Mouse (Mus musculus) kidney, adult 9 months (tissue): ENCODE measurements around the gene Cmya5.
"Not testable (repeated sequence)": the region's sequence is repeated elsewhere in the genome, so short reads cannot be mapped to it uniquely, and the experiment has no call there.

Source experiments
- DNase-seq: peaks from one replicate; pipeline ENCODE4 v3.0.0; 2022

Cmya5 gene

DNA sequence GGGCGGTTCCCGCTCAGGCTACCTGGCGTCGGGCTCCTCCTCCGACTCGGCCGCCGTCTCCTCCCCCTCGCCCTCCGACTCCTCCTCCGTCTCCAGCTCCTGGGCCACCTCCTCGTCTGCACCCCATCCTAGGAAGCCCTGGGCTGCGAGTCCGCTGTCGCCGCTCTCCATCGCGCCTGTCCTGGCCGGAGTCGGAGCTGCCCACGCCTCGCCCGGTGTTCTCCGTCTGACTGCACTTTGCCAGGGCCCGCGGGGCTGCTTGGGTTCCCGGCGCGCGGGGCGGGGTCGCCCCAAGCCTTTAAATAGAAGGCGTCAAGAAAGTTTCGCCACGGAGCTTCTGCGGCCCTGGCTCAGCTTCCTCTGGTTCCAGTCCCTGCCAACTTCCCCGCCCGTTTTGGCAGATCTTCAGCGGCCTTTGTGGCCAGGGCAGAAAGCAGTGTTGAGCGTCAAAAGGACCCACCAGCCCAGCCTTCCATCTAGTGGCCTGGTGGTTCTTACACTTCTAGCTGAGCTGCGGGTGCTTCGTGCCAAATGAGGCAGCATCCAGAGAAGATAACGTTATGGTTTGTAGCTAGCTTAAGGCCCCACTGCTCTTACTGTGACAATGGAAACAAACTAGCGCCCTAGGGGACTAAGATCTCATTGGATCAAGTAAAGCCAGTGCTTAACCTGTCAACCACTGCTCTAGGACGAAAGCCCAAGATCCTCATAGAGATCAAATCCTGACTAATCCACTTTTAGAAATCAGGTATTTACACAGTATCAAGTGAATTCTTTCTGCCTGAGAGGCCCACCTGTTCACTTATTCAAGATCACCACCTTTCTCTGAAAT, at the start of gene Cmya5:
Gene Cmya5, minus strand, starts transcription at position 389 of the 832 bp plus-strand sequence.
- DNase-seq: peak; percentile 95

DNA sequence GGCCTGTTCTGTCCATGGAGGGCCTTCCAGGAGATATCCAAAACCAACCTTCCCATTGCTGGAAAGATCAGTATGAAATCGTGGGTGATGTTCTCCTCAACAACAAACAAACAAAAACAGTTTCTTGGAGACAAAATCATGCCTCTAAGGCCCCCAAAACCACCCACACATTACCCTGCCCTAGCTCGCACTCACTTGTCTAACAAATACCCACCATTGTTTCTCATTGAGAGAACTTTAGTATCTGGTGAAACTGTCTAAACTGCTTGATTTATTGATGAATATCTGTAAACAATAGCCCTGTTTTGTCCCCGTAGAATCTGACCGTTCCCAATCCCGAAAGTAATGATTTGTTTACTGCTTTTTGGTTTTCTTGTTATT, 48.1 kb upstream of the Cmya5 start:
- DNase-seq: no peak

DNA sequence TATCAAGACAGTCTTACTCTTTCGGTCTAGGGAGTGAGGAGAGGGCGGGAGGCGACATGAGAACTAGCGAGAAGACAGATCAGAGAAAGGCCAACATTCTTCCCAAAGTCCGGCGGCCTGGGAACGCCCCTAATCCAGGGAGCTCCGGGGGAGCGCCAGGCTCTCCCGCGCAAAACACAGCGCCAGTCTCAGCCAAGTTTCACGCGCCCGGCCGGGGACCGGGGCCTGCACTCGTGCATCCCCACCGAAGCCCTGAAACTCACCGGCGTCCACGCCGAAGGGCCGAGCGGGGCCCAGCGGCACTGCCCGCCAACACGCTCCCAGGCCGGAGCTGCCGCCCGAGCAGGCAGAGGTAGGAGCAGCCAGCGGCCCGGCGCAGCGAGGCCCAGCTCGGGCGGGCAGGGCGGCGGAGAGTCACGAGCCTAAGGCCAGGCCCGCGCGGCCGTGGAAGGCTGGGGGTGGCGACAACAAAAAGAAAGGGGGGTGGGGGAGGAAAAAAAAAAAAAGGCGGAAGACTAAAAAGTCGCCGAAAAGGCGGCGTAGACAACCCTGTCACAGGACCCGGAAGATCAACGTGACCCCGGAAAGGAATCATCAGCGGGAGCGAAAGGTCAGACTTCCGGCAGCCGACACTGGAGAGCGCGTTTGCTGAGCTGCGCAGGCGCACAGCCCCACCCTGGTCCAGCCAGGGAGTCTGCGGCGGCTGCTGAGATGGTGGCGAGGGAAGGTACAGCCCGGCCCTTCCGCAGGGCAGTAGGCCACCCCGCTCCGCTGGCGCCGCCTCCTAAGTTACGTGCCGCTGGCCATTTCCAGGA, 47.5 kb upstream of the Cmya5 start, which contains the start of gene Tent2:
Gene Tent2, minus strand, starts transcription at position 555 of the 815 bp plus-strand sequence.
- DNase-seq: peak; percentile 96

DNA sequence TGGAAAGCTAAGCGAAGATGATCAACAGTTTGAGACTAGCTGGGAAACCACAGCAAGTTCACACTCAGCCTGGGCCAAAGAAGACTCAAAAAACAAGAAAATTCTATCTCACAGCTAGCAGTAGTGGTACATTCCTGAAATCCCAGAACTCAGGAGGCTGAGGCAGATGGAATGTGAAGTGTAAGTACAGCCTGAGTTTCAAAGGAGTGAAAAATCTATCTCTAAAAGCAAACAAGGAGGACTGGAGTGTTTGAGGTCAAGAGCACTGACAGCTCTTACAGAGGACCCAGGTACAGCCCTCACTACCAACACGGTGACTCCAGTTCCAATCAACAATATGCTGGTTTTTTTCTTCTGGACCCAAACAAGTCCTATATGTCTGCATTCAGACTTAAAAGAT, 44.9 kb upstream of the Cmya5 start:
- DNase-seq: no peak

DNA sequence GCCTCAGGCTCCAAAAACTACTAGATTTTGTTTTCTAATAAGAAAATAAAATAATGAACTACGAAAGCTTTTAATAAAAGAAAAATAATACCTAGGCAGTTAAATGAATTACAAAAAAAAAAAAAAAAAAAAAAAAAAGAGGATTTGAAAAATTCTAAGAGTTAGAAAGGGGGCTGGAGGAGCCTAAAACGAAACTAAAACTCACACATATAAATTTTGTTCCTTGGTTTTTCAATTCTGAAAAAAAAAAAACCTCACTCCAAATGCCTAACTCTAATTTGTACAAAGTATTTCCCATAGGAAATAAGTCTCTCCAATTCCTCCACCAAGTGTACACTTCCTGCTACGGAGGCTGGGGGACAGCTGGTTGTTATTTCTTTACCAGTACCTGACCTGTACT, 44.2 kb upstream of the Cmya5 start:
- no peak for DNase-seq

DNA sequence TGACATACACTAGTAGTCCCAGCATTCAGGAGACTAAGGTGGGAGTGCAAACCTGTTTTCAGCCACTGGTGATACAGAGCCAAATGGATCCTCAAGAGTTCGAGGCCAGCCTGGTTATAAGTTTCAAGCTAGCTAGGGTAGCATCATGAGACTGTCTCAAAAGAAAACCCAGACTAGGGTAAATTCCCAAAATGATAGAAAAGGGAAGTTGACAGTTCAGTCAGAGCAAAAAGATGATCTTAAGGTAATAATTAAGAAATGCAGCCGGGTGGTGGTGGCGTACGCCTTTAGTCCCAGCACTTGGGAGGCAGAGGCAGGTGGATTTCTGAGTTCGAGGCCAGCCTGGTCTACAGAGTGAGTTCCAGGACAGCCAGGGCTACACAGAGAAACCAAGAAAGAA, 43.3 kb upstream of the Cmya5 start:
- not testable (repeated sequence) for DNase-seq

DNA sequence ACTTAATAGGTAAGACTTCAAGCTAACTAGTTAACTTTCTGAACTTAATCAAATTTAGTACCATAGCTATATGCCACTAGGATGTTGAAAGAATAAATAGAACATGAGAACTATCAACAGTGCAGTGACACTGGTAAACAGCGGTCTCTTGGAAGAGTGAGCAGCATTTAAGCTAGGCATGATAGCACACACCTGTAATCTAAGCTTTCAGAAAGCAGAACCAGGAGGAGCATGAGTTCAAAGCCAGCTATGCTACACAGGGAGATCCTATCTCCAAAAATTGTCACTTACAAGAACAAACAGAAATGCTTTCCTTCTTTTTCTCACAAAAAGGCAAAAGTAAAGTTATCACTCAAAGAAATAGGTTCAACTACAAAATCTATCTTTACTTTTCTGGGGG, 35.8 kb upstream of the Cmya5 start:
- DNase-seq: no peak

DNA sequence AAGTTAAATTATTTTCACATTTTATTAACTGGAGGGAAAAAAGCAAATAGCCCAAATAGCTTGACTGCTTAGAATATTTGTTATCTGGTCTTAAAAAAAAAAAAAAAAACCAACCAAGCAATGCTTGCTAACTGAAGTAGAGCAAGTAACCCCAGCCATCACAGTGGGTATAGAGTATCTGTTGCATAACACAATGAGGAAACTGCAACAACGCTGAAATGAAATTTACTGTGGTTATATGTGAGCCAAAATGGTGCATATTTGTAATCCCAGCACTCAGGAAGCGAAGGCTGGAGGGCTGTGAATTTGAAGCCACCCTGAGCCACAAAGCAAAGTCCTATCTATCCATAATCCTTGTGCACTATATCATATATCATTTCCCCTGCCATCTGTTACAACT, 35.0 kb upstream of the Cmya5 start:
- DNase-seq: no peak

DNA sequence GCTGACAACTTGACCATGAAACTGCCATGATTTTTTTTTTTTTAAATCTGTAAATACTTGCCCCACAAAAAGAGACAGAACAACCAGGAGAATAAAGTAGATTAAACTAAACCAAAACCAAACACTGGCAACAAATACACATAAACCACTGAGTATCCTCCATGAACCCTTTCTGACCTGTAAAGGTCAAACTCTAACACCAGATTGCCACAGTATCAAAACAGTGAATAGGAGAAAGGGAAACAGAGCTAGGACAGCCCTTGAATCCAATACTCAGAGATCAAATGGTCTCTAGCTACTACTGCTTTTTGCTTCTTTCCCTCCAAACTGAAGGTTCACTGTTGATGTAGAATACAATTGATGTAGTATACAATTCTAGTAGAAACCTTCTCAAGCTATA, 33.0 kb upstream of the Cmya5 start:
- no peak for DNase-seq

DNA sequence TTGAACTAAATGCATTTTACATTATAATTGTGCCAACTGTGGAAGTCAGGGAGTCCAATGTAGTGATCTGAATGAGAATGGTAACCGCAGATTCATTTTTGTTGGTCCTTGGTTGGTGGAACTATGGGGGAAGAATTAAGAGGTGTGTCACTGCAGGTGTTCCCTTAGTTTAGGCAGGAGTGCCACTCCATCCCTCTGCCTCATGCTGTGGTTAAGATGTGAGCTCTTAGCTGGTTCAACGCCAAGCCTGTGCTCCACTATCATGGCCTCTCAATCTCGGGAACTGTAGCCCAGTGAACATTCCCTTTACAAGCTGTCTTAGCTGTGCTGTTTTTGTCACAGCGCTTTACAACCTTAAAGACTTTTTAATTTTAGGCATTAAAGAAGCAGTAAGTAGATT, 18.8 kb upstream of the Cmya5 start:
- DNase-seq: no peak

DNA sequence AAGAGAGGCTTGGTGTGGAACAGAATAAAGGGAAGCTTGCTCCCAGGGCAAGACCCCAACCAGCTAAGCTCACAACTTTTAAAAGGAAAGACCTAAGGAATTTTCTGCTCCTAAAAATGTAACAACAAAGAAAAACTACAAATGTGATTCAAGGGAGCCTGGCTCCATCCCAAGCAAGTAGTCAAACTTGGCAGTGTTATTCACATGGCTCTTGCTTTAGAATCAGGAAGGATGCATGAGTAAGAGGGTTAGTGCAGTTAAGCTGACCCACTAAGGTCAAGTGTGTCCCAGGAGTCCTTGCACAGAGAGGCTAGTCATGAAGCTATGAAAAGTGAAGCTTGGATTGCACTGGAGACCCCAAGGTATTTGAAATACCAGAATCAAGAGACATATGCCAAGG, 17.9 kb upstream of the Cmya5 start:
- no peak for DNase-seq

DNA sequence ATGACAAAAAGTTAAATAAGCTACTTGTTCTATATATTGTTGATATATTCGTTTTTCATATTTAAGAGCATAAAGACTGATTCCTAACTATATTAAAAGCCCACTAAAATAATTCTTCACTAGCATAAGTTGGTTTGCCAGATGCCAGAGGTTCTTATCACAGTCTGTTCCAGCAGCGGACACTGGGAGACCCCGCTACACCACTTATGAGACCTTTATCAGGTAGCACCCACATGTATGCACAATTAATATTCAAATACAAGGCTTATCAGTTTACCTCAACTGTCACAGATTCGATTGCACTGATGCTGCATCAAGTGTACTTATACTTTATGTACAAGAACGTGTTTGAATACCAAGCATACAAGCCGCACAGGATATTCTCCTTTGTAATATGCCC, 13.7 kb upstream of the Cmya5 start:
- DNase-seq: no peak

DNA sequence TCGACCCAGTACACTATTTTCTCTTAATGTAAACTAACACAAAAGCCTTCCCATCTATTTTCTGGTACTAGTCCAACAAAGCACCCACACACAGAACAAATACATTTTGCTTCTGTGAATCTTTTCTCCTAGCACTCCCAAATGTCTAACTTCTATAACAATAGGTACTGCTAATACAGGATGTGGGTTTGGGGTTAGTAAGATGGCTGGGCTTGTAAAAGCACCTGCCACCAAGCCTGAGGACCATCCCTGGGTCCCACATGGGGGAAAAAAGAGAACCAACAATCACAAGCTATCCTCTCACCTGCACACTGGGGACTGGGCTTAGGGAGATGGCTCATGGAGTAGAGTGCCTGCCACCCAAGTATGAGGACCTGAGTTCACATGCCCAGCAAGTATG, 8.8 kb upstream of the Cmya5 start:
- DNase-seq: no peak

DNA sequence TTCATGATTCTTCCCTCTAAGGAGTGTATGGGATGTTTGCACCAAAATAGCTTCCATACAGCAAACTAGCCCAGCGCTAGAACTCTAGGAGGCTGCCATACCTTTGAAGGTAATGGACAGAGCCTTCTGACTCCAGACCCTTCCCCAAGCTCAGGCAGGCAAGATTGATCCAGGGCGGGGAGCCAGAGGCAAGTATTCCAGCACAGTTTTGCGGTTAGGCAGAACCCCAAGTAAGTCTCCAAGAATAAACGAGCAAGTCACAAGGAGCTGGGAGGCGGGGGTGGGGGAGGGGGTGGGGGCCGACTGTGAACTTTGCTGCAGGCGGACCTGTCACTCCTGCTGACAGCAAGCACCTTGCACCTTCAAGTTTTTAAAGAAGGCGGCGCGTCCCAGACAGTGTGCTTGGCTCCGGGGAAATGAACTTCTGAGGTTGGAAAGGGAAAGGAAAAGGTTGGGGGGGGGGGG, 673 bp downstream of the Cmya5 start:
- DNase-seq: no peak

DNA sequence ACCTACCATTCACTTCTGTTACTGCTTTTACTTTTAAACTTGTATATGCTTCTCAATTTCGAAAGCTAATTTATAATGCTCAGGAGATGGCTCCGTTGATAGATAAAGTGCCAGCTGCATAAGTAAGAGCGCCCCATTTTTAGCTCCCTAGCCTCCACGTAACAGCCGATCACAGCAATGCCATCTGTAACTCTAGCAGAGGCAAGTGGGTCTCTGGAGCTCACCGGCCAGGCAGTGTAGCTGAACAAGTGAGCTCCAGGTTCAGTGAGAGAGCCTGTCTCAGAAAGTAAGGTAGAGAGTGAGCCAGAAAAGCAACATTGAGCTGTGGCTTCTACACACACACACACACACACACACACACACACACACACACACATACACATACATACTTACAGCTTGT, 3.3 kb downstream of the Cmya5 start:
- DNase-seq: no peak

DNA sequence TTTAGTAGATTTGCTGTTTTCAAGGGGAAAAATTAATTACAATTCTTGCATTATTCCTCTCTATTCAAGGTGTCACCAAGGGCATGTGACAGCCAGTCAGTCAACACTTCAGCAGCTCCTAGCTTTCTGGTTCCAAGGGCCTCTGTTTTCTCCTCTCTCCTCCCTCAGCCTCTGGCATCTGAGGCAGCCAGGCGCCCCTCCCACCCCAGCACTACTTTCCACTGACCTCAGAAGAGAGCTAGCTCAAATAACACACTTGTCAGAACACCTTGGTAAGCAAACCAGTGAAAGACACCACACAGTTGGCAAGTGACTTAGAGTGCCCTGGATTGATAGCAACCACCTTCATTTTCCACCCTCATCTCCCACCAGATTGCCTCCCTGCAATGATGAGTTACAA, 6.5 kb downstream of the Cmya5 start:
- no peak for DNase-seq

DNA sequence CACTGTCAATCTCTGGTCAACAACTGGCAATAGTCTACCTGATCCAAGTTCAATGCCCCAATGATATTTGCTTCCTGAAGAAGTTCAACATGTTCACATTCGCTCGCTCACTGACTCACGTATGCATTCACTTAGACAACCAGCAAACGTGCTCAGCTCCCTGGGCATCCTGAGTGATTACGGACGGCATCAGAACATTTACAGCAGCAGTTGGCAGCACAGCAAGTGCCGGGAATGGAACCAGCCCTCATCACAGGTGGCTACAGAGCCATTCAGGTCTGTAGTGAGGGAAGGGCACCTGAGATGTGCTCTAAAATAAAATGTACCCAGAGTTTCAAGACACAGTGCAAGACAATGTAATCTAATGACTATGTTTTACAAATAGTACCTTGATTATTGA, 7.4 kb downstream of the Cmya5 start:
- no peak for DNase-seq

DNA sequence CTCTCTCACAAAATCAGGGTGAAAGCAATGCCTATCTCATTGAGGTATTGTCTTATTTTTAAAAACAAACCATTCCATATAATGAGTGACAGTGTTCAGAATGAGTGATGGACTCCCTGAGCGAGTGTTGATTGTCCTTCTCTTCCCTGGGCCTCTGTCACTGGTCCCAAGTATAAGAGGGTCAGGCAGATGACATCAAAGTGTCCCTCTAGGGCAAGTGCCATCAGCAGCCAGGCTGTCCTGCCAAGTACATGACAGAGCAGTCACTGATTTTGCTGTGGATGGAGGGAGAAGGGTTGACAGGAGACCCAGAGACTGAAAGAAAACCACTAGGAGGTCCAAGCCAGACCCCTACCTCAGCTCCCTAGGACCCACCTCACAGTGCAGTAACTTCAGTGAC, 8.3 kb downstream of the Cmya5 start:
- no peak for DNase-seq

DNA sequence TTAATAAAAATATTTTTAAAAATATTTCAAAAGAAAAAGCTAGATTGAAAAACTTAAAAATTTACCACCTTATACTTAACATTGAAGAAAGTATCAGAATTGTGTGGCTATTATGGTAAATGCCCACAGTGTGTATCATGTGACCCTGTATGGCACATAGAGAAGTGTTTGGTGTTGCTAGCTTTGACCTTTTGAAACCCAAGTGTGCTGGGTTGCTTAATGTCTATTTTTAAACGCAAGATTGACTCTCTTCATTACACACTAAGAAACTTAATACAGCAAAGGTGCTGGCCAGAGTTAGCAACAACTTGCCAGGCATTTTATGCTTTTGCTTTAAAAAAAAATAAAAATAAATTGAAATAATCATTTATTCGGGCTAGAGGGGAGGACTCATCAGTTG, 9.0 kb downstream of the Cmya5 start:
- no peak for DNase-seq

DNA sequence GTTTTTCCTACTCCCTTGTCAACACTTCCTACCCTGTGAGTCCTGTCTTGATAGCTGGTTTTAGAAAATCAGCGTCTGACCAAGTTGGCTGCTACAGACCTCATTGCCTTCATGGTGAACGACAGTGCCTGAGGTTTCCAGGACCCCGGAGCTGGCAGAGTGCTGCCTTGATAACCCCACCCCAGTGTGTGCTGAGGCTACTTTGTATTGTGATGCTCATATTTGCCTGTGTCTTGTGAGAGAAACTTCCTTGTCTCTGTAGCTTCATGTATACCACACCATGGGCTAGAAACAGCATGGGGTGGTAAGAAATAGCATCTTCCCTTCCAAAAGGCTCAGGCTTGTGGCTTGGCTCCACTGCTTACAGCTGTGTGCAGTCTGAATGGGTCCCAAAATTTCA, 13.8 kb downstream of the Cmya5 start:
- DNase-seq: no peak

DNA sequence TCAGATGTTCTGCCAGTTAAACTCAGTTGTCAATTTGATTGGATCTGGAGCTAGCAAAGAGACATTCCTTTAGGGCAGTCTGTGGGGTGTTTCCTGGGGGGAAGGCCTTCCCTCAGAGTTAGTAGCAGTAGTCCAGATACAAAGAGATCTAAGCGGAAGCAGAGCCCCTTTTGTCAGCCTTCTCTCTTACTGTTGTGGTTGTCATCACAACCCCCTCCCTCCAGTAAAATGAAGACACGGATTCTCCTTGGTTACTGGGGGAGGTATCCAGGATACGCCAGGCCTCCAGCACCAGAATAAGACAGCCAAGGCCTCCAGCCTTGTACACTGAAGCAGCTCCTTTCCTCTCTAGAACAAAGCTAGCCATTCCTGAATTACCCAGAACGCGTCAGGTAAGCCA, 15.6 kb downstream of the Cmya5 start:
- DNase-seq: no peak

DNA sequence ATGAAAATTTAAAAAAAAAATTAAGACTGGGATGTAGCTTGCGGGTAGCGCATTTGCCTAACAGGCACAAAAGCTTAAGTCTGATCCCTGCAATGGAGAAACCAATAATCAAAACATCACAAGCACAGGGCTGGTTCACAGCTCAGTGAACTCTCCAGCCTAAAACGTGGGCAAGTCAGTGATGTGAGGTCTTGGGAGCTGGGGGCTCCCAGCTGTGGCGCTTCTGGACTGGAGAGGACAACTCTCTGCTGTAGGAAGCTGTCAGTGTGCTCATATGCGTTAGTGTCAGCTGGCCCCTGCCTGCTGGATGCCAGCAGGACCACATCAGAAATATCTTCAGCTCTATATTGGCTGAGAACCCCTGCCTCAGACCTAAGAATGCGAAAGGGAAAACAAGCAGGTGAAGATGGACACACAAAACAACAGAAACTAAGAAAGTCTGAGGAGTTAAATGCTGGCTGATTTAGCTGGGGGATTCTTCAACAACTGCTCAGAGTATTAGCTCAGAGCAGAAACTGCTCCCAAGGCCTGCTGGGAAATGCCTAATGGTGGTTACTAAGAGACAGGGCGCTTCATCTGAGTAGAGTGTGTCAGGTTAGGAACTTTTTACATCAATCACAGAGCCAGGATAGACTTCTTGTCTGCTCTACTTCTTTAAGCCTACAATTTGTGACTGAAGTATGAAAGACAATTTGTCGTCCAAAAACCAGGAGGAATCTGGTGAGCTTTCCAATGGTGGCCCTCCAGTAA, 16.2 kb downstream of the Cmya5 start:
- DNase-seq: no peak

DNA sequence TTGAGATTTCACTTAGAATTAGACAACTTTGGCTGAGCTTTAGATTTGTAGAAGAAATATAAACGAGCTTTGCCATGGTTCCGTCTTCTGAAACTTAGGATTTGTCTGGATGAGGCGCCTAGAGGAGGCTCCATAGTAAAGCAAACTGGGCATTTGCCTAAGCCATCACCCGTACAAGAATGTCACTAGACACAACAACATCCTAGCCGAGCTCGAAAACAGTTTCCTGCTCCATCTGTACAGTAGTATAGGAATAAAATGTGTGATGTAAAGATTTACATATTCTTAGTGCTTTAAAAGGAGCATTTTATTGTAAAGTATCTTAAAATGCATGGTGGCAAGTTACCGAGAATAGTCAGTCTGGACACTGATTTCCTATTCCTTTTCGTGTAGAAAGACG, 22.2 kb downstream of the Cmya5 start:
- DNase-seq: no peak

DNA sequence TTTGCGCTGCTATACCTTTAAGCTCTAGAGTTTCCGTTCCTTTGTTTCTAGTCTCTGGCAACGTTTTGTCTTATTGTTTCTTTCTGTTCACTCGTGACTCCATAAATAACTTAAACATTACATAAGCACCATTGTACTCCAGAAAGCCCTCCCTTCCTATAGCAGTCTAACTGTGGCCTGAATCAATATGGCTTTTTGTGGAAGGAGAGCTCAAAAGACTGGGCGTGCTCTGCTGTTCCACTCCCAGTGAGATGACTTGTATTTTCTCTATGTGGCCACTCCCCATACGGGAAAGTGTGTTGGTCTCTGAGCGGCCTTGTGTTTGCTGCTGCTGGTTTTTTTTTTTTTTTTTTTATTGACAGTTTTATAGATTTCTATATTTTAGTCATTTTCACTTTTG, 27.3 kb downstream of the Cmya5 start:
- no peak for DNase-seq
